Mouse (Mus musculus): ENCODE measurements around the gene Slc25a18. TPM values are rescaled to one million over a fixed set of nuclear protein-coding genes. Genes with fewer than 3 reads are reported as not detected.

The Slc25a18 gene
- 0.08 and 0.09 TPM in 2 replicates for polyA plus RNA-seq (2012; rRNA removed)
- polyA plus RNA-seq (2014; fragmentation: Nextera tagmentation; extraction: Ambion mirVana): 0.08 and 0.11 TPM in 2 replicates

DNA sequence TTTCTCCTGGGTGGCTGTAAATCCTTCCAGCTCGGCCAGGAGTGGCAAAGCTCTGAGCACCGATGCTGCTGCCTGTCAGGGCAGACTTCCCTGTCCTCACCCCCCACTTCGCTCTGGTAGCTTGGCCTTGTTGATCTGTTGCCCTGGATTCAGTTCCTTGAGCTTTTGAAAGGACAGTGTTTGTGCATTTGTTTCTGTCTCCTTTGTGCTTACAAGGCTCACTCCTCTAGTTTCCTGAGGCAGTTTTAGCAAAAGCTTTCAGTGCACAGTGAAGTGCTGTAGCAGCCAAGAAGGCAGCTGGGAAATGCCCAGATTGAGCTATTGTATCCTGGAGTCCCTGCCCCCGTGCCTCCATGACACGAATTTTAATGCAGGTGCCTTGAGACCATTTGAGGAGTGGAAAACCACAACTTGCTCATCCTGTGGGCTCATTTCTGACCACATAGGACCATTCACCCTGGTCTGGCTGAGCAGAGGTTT, at the start of gene Slc25a18:
TSS of gene Slc25a18 (plus strand) at position 430 of the 480 bp plus-strand sequence.
- Histone ChIP-seq H3K9me3 (ENCODE audit: control insufficient read depth, low read length) (no peaks in the 10 kb centered on the region), H3K4me2 (ENCODE audit: low read depth) (no peak within 1 kb of the TSS), H3K4me1 (replicated peaks; ENCODE audit: control insufficient read depth in 2 of 2, insufficient read depth in 2 of 2, low read length in 1 of 2) (no peaks in the 10 kb centered on the region), H3K27ac (no peak within 1 kb of the TSS), H3K9ac (replicated peaks) (no peak within 1 kb of the TSS), H3K27me3 (ENCODE audit: control insufficient read depth, insufficient read depth, low read length) (no peaks in the 10 kb centered on the region), H3K4me3 (ENCODE audit: insufficient read depth in 1 of 2, low read depth in 2 of 2, low read length in 2 of 2) (no peak within 1 kb of the TSS), H3K36me3 (replicated peaks; ENCODE audit: control insufficient read depth, insufficient read depth, low read depth) (no peaks in the 10 kb centered on the region)
- 56% methylated on average over 5 of the region's 5 CpGs for WGBS (ENCODE audit: insufficient replicate concordance)
- ATAC-seq (ENCODE audit: insufficient read depth) (no peak), DNase-seq (ENCODE audit: low read depth in 3 of 3, low spot score in 3 of 3) (no peak)
- TF ChIP-seq CTCF (IDR thresholded peaks at IDR 0.05; ENCODE audit: low read depth) (no peak), EP300 (IDR thresholded peaks at IDR 0.05; ENCODE audit: low read depth) (no peak)

DNA sequence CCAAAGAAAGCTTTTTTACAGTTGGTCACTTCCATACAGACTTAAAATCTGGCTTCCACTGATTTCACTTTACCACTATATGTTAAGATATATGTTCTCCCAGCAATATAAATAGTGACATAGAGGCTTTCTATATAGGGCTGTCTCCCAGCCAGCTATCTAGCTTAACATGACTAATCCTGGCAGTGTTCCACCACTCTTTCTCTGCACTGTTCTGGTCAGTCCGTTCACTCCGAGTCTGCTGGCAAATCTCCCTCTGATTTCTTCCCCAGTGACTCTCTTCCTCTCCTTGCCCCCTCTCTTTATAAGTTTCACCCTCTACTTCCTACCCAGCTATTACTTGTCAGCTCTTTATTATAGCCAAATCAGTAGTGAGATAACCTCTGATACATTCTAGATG, 47.4 kb upstream of the Slc25a18 start:
- Histone ChIP-seq H3K4me2 (ENCODE audit: low read depth) (no peak overlapping the region), H3K27ac (no peak overlapping the region), H3K4me3 (ENCODE audit: insufficient read depth in 1 of 2, low read depth in 2 of 2, low read length in 2 of 2) (no peak overlapping the region), H3K9me3 (ENCODE audit: control insufficient read depth, low read length) (no peaks in the 10 kb centered on the region), H3K4me1 (replicated peaks; ENCODE audit: control insufficient read depth in 2 of 2, insufficient read depth in 2 of 2, low read length in 1 of 2) (no peaks in the 10 kb centered on the region; a peak in 1 of 4 replicates), H3K27me3 (ENCODE audit: control insufficient read depth, insufficient read depth, low read length) (no peaks in the 10 kb centered on the region), H3K9ac (replicated peaks) (no peak overlapping the region), H3K36me3 (replicated peaks; ENCODE audit: control insufficient read depth, insufficient read depth, low read depth) (no peaks in the 10 kb centered on the region)
- TF ChIP-seq CTCF (IDR thresholded peaks at IDR 0.05; ENCODE audit: low read depth) (no peak), EP300 (IDR thresholded peaks at IDR 0.05; ENCODE audit: low read depth) (no peak)
- DNase-seq (ENCODE audit: low read depth in 3 of 3, low spot score in 3 of 3): no peak
- no peak for ATAC-seq (ENCODE audit: insufficient read depth)
- 74% methylated on average over 2 of the region's 2 CpGs for WGBS (ENCODE audit: insufficient replicate concordance)

DNA sequence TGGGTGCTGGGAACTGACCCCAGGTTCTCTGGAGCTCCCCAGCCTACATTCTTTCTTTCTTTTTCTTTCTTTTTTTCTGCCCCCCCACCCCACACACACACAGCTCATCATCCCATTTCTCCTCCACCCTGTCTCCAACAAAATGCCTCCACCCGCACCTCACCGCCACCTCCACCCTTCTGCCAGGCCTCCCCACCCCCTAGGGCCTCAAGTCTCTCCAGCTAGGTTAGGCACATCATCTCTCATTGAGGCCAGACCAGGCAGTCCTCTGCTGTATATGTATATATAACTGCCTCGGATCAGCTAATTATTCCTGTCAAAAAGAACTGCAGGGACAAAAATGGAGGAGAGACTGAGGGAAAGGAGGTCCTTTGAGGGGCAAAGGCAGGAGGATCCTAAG, 37.4 kb upstream of the Slc25a18 start:
- WGBS (ENCODE audit: insufficient replicate concordance): 70% methylated on average over 3 of the region's 3 CpGs
- Histone ChIP-seq H3K27me3 (ENCODE audit: control insufficient read depth, insufficient read depth, low read length) (no peaks in the 10 kb centered on the region), H3K4me3 (ENCODE audit: insufficient read depth in 1 of 2, low read depth in 2 of 2, low read length in 2 of 2) (no peak overlapping the region), H3K9me3 (ENCODE audit: control insufficient read depth, low read length) (no peaks in the 10 kb centered on the region), H3K4me2 (ENCODE audit: low read depth) (no peak overlapping the region), H3K9ac (replicated peaks) (no peak overlapping the region), H3K36me3 (replicated peaks; ENCODE audit: control insufficient read depth, insufficient read depth, low read depth) (peaks cover 15% of the 10 kb centered on the region), H3K27ac (no peak overlapping the region), H3K4me1 (replicated peaks; ENCODE audit: control insufficient read depth in 2 of 2, insufficient read depth in 2 of 2, low read length in 1 of 2) (no peaks in the 10 kb centered on the region)
- TF ChIP-seq EP300 (IDR thresholded peaks at IDR 0.05; ENCODE audit: low read depth): no peak
- TF ChIP-seq CTCF (IDR thresholded peaks at IDR 0.05; ENCODE audit: low read depth): no peak
- ATAC-seq (ENCODE audit: insufficient read depth) (no peak), DNase-seq (ENCODE audit: low read depth in 3 of 3, low spot score in 3 of 3) (no peak)

DNA sequence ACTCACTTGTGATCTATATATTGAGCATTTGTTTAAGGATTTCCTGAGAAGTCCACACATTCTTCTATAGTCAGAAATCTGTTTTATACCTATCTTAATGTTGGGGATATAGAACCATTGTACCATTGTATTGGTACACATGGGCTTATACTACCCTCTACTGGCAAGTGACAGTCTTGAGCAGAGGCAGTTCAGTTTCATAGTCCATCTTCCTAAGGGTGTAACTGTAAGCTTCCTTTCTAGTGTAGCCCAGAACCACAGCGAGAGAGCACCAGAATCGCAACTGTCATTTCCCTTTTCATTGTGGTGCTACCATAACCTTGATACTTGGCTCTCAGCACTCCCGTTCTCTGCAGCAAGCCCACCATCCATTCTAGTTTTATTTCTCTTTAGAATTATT, 36.8 kb upstream of the Slc25a18 start:
- TF ChIP-seq CTCF (IDR thresholded peaks at IDR 0.05; ENCODE audit: low read depth) (peak; percentile 76), EP300 (IDR thresholded peaks at IDR 0.05; ENCODE audit: low read depth) (no peak)
- Histone ChIP-seq H3K4me2 (ENCODE audit: low read depth) (no peak overlapping the region), H3K4me3 (ENCODE audit: insufficient read depth in 1 of 2, low read depth in 2 of 2, low read length in 2 of 2) (no peak overlapping the region), H3K4me1 (replicated peaks; ENCODE audit: control insufficient read depth in 2 of 2, insufficient read depth in 2 of 2, low read length in 1 of 2) (no peaks in the 10 kb centered on the region), H3K27ac (no peak overlapping the region), H3K36me3 (replicated peaks; ENCODE audit: control insufficient read depth, insufficient read depth, low read depth) (peaks cover 15% of the 10 kb centered on the region), H3K9me3 (ENCODE audit: control insufficient read depth, low read length) (no peaks in the 10 kb centered on the region), H3K9ac (replicated peaks) (no peak overlapping the region), H3K27me3 (ENCODE audit: control insufficient read depth, insufficient read depth, low read length) (no peaks in the 10 kb centered on the region)
- ATAC-seq (ENCODE audit: insufficient read depth) (no peak), DNase-seq (ENCODE audit: low read depth in 3 of 3, low spot score in 3 of 3) (peak; percentile 22 to 38 (median 27))
- WGBS (ENCODE audit: insufficient replicate concordance): 31% methylated on average over 3 of the region's 3 CpGs

DNA sequence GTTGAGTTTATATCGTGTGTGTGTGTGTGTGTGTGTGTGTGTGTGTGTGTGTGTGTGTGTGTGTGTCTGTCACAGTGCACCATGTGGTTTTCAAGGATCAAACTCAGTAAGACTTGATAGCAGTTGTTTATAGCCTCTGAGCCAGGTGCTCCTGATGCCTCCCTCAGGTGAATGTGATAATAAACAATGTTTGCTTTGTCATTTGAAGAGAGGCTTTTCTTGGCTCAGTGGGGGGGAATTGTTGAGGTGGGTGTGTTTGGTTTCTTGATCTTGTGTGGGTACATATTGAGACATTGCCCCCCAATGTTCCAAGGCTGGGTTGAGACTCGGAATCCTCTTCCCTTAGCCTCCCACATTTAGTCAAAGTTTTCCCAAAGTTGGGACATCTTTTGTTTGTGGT, 30.2 kb upstream of the Slc25a18 start:
- H3K4me2 ChIP-seq (ENCODE audit: low read depth): no peak overlapping the region
- WGBS (ENCODE audit: insufficient replicate concordance): 68% methylated on average over 2 of the region's 2 CpGs
- DNase-seq (ENCODE audit: low read depth in 3 of 3, low spot score in 3 of 3) (no peak), ATAC-seq (ENCODE audit: insufficient read depth) (no peak)
- no peak overlapping the region for H3K27ac ChIP-seq
- H3K9me3 ChIP-seq (ENCODE audit: control insufficient read depth, low read length): no peaks in the 10 kb centered on the region
- H3K4me1 ChIP-seq (replicated peaks; ENCODE audit: control insufficient read depth in 2 of 2, insufficient read depth in 2 of 2, low read length in 1 of 2): no peaks in the 10 kb centered on the region
- no peaks in the 10 kb centered on the region for H3K27me3 ChIP-seq (ENCODE audit: control insufficient read depth, insufficient read depth, low read length)
- H3K9ac ChIP-seq (replicated peaks): no peak overlapping the region
- H3K4me3 ChIP-seq (ENCODE audit: insufficient read depth in 1 of 2, low read depth in 2 of 2, low read length in 2 of 2): no peak overlapping the region
- no peak for TF ChIP-seq EP300 (IDR thresholded peaks at IDR 0.05; ENCODE audit: low read depth)
- no peak for TF ChIP-seq CTCF (IDR thresholded peaks at IDR 0.05; ENCODE audit: low read depth)
- peaks cover 8% of the 10 kb centered on the region for H3K36me3 ChIP-seq (replicated peaks; ENCODE audit: control insufficient read depth, insufficient read depth, low read depth)
